ENCODE assay signal across 22 mouse cellular contexts in the genomic region with DNA sequence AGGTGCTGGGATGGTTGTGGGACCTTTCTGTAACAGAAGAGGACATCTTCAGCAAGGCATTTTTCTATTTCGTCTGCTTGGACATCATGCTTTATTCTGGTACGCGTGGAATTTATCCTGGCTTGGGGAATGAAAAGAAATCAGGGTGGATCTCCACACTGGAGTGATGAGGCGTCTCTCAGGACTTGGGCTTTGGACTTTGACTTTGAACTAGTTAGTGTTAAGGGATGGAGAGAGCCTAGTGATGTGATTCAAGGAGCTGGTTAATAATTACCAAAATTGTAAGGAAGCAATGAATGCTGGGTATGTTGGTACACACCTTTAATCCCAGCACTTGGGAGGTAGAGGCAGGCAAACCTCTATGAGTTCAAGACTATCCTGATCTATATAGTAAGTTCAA.
DNase-seq lines count a peak whose midpoint lies in the region; ATAC-seq and TF ChIP-seq lines count a peak whose summit lies in the region.
"Had no signal": no experiment of that assay in that cellular context is flagged by ENCODE, and none has a peak within 500 bp of the region (broad histone marks: within the 10 kb centered on the region; RNA-seq: fewer than 3 reads in every experiment).

No protein-coding gene starts in this region.

- no peak overlapping the region for H3K9ac ChIP-seq in intestine, embryonic 15.5 days
- H3K9ac ChIP-seq in intestine, postnatal 0 days (ENCODE audit: low read depth, low read length): no peak overlapping the region
- H3K9ac ChIP-seq in intestine, embryonic 16.5 days (ENCODE audit: low read depth, low read length): no peak overlapping the region
- H3K9ac ChIP-seq in forebrain, embryonic 11.5 days (ENCODE audit: low read length): no peak overlapping the region
- H3K9ac ChIP-seq: embryonic facial prominence, embryonic 12.5 days; embryonic facial prominence, embryonic 15.5 days; forebrain, embryonic 12.5 days; forebrain, embryonic 15.5 days; hindbrain, embryonic 12.5 days; hindbrain, embryonic 15.5 days had no signal

- H3K27me3 ChIP-seq in intestine, embryonic 15.5 days (replicated peaks): no peaks in the 10 kb centered on the region
- H3K27me3 ChIP-seq in intestine, postnatal 0 days (replicated peaks; ENCODE audit: control insufficient read depth, insufficient read depth, low read length): no peaks in the 10 kb centered on the region
- no peaks in the 10 kb centered on the region for H3K27me3 ChIP-seq in kidney, adult 2 months (replicated peaks; ENCODE audit: control insufficient read depth, insufficient read depth, low read length)
- no peaks in the 10 kb centered on the region for H3K27me3 ChIP-seq in intestine, embryonic 16.5 days (replicated peaks; ENCODE audit: control insufficient read depth, insufficient read depth, low read length)
- H3K27me3 ChIP-seq in forebrain, embryonic 11.5 days (ENCODE audit: control insufficient read depth, insufficient read depth, low read length): no peaks in the 10 kb centered on the region
- H3K27me3 ChIP-seq: embryonic facial prominence, embryonic 12.5 days; embryonic facial prominence, embryonic 15.5 days; forebrain, embryonic 12.5 days; forebrain, embryonic 15.5 days; hindbrain, embryonic 12.5 days; hindbrain, embryonic 15.5 days had no signal

- TF ChIP-seq CTCF in intestine, postnatal 0 days (IDR thresholded peaks at IDR 0.05; ENCODE audit: low read depth): no peak
- no peak for TF ChIP-seq CTCF in kidney, adult 2 months (conservative IDR thresholded peaks at IDR 0.05; ENCODE audit: insufficient read depth, insufficient read length, low read depth, low read length)

- 89% methylated on average over 4 of the region's 4 CpGs for WGBS in intestine, embryonic 15.5 days
- 78% methylated on average over 4 of the region's 4 CpGs for WGBS in intestine, postnatal 0 days
- WGBS in kidney, adult 2 months: 73% methylated on average over 4 of the region's 4 CpGs
- 84% methylated on average over 4 of the region's 4 CpGs for WGBS in intestine, embryonic 16.5 days
- 95% methylated on average over 4 of the region's 4 CpGs for WGBS in forebrain, embryonic 11.5 days

- ATAC-seq in intestine, embryonic 15.5 days: peak; percentile 67; the same call in 1 of the 2 replicates
- no peak for ATAC-seq in intestine, postnatal 0 days
- ATAC-seq in intestine, embryonic 16.5 days: peak; percentile 50; the same call in 1 of the 2 replicates
- ATAC-seq in forebrain, embryonic 11.5 days (replicated peaks; ENCODE audit: low FRiP score): no peak
- ATAC-seq: forebrain, embryonic 15.5 days had no signal

- no peak overlapping the region for H3K4me2 ChIP-seq in intestine, embryonic 15.5 days (replicated peaks)
- no peak overlapping the region for H3K4me2 ChIP-seq in intestine, postnatal 0 days (replicated peaks; ENCODE audit: low read depth)
- H3K4me2 ChIP-seq in intestine, embryonic 16.5 days (ENCODE audit: low read depth, low read length): no peak overlapping the region
- H3K4me2 ChIP-seq in forebrain, embryonic 11.5 days (ENCODE audit: low read depth, low read length, severe bottlenecking): no peak overlapping the region
- H3K4me2 ChIP-seq: embryonic facial prominence, embryonic 12.5 days; embryonic facial prominence, embryonic 15.5 days; forebrain, embryonic 12.5 days; forebrain, embryonic 15.5 days; hindbrain, embryonic 12.5 days; hindbrain, embryonic 15.5 days had no signal

- no peak overlapping the region for H3K4me3 ChIP-seq in intestine, embryonic 15.5 days (replicated peaks)
- H3K4me3 ChIP-seq in intestine, postnatal 0 days (ENCODE audit: low read depth, low read length): no peak overlapping the region
- H3K4me3 ChIP-seq in kidney, adult 2 months (ENCODE audit: insufficient read depth, low read depth, low read length): no peak overlapping the region
- no peak overlapping the region for H3K4me3 ChIP-seq in intestine, embryonic 16.5 days (ENCODE audit: low read length)
- no peak overlapping the region for H3K4me3 ChIP-seq in forebrain, embryonic 11.5 days (ENCODE audit: low read depth, low read length)
- H3K4me3 ChIP-seq: embryonic facial prominence, embryonic 12.5 days; embryonic facial prominence, embryonic 15.5 days; forebrain, embryonic 12.5 days; forebrain, embryonic 15.5 days; heart, adult 2 months; heart, embryonic 10.5 days; hindbrain, embryonic 12.5 days; hindbrain, embryonic 15.5 days had no signal

- no peaks in the 10 kb centered on the region for H3K4me1 ChIP-seq in intestine, embryonic 15.5 days (replicated peaks)
- H3K4me1 ChIP-seq in intestine, postnatal 0 days (replicated peaks; ENCODE audit: control insufficient read depth, insufficient read depth, low read length): no peaks in the 10 kb centered on the region
- H3K4me1 ChIP-seq in kidney, adult 2 months (ENCODE audit: control insufficient read depth, insufficient read depth, low read length): peaks cover 2% of the 10 kb centered on the region; the same call in 1 of the 2 replicates
- no peaks in the 10 kb centered on the region for H3K4me1 ChIP-seq in intestine, embryonic 16.5 days (ENCODE audit: control insufficient read depth, insufficient read depth, low read length)
- H3K4me1 ChIP-seq in forebrain, embryonic 11.5 days (replicated peaks; ENCODE audit: control insufficient read depth, insufficient read depth, low read length): no peaks in the 10 kb centered on the region
- H3K4me1 ChIP-seq: embryonic facial prominence, embryonic 12.5 days; embryonic facial prominence, embryonic 15.5 days; forebrain, embryonic 12.5 days; forebrain, embryonic 15.5 days; heart, embryonic 10.5 days; hindbrain, embryonic 12.5 days; hindbrain, embryonic 15.5 days had no signal

- no peak overlapping the region for H3K27ac ChIP-seq in intestine, embryonic 15.5 days
- H3K27ac ChIP-seq in intestine, postnatal 0 days (ENCODE audit: low read depth, low read length): no peak overlapping the region
- H3K27ac ChIP-seq in kidney, adult 2 months (ENCODE audit: insufficient read depth, low read depth, low read length): peak overlapping the region; percentile 68; the same call in 1 of the 2 replicates
- no peak overlapping the region for H3K27ac ChIP-seq in intestine, embryonic 16.5 days (ENCODE audit: low read length)
- H3K27ac ChIP-seq in forebrain, embryonic 11.5 days (ENCODE audit: low read depth, low read length): no peak overlapping the region
- H3K27ac ChIP-seq: embryonic facial prominence, embryonic 12.5 days; embryonic facial prominence, embryonic 15.5 days; forebrain, embryonic 12.5 days; forebrain, embryonic 15.5 days; heart, adult 2 months; heart, embryonic 10.5 days; hindbrain, embryonic 12.5 days; hindbrain, embryonic 15.5 days had no signal

- DNase-seq in kidney, adult 2 months: peak; percentile 86
- DNase-seq in kidney, postnatal 10 days: no peak
- DNase-seq in kidney, postnatal 36 days: peak; percentile 22 to 65
- no peak for DNase-seq in T-cell, adult 2 months (ENCODE audit: low spot score)
- no peak for DNase-seq in forebrain, embryonic 11.5 days (ENCODE audit: low spot score)
- DNase-seq: adrenal gland, postnatal 10 days; adrenal gland, postnatal 36 days; cerebellum, adult 18-20 months; cerebellum, adult 9-11 months; cerebellum, postnatal 25 days; gastrocnemius, postnatal 25 days; heart, adult 2 months had no signal

- no peaks in the 10 kb centered on the region for H3K9me3 ChIP-seq in intestine, embryonic 15.5 days
- H3K9me3 ChIP-seq in intestine, postnatal 0 days (ENCODE audit: control insufficient read depth): no peaks in the 10 kb centered on the region
- H3K9me3 ChIP-seq in intestine, embryonic 16.5 days (ENCODE audit: control insufficient read depth, low read length): no peaks in the 10 kb centered on the region
- no peaks in the 10 kb centered on the region for H3K9me3 ChIP-seq in forebrain, embryonic 11.5 days (ENCODE audit: control insufficient read depth, low read length)
- H3K9me3 ChIP-seq: embryonic facial prominence, embryonic 12.5 days; embryonic facial prominence, embryonic 15.5 days; forebrain, embryonic 12.5 days; forebrain, embryonic 15.5 days; heart, embryonic 10.5 days; hindbrain, embryonic 12.5 days; hindbrain, embryonic 15.5 days had no signal

- H3K36me3 ChIP-seq in intestine, embryonic 15.5 days: no peaks in the 10 kb centered on the region
- no peaks in the 10 kb centered on the region for H3K36me3 ChIP-seq in intestine, postnatal 0 days (ENCODE audit: control insufficient read depth, insufficient read depth)
- no peaks in the 10 kb centered on the region for H3K36me3 ChIP-seq in kidney, adult 2 months (ENCODE audit: control insufficient read depth, insufficient read depth, low read length)
- no peaks in the 10 kb centered on the region for H3K36me3 ChIP-seq in intestine, embryonic 16.5 days (ENCODE audit: control insufficient read depth, insufficient read depth, low read length)
- no peaks in the 10 kb centered on the region for H3K36me3 ChIP-seq in forebrain, embryonic 11.5 days (ENCODE audit: control insufficient read depth, insufficient read depth, low read length)
- H3K36me3 ChIP-seq: embryonic facial prominence, embryonic 12.5 days; embryonic facial prominence, embryonic 15.5 days; forebrain, embryonic 12.5 days; forebrain, embryonic 15.5 days; heart, embryonic 10.5 days; hindbrain, embryonic 12.5 days; hindbrain, embryonic 15.5 days had no signal

- TF ChIP-seq POLR2A in kidney, adult 2 months (IDR thresholded peaks at IDR 0.05; ENCODE audit: low read depth, low read length): no peak

Comparison
In these comparisons a context has a peak if more than half of its experiments do, and no peak if none do; other contexts are left out.
1. ATAC-seq: peak in intestine, embryonic 15.5 days (single experiment) and intestine, embryonic 16.5 days (single experiment); none in intestine, postnatal 0 days (single experiment) and forebrain, embryonic 11.5 days (single experiment).
2. DNase-seq: peak in kidney, adult 2 months (single experiment) and kidney, postnatal 36 days (2 of 2); none in kidney, postnatal 10 days (single experiment), T-cell, adult 2 months (single experiment) and forebrain, embryonic 11.5 days (single experiment).